Mouse (Mus musculus): ENCODE measurements around the gene Rptn. TPM values are rescaled to one million over a fixed set of nuclear protein-coding genes. Genes with fewer than 3 reads are reported as not detected.

The Rptn gene
- polyA plus RNA-seq (2014; fragmentation: Illumina TruSeq; extraction: RNeasy Lipid Tissue Mini Kit (QIAGEN cat#74804); ENCODE audit: low read depth, low replicate concordance) = not detected

GRCm38 (mm10) chr3:93393366-93393765 lies at the start of gene Rptn:
TSS of gene Rptn (plus strand) at chr3:93393699.

GRCm38 (mm10) chr3:93442030-93442429 lies 48.5 kb downstream of the Rptn start, which contains the start of gene Tchh:
TSS of gene Tchh (plus strand) at chr3:93442330.

Other genes with a start within 250 kb of the Rptn start
- not detected for gene Crnn, start 248.9 kb upstream of the Rptn start, polyA plus RNA-seq (2014; fragmentation: Illumina TruSeq; extraction: RNeasy Lipid Tissue Mini Kit (QIAGEN cat#74804); ENCODE audit: low read depth, low replicate concordance)
- gene Flg2, start 196.4 kb upstream of the Rptn start, polyA plus RNA-seq (2014; fragmentation: Illumina TruSeq; extraction: RNeasy Lipid Tissue Mini Kit (QIAGEN cat#74804); ENCODE audit: low read depth, low replicate concordance) = not detected
- not detected for gene Flg, start 120.2 kb upstream of the Rptn start, polyA plus RNA-seq (2014; fragmentation: Illumina TruSeq; extraction: RNeasy Lipid Tissue Mini Kit (QIAGEN cat#74804); ENCODE audit: low read depth, low replicate concordance)
- gene Hrnr, start 74.0 kb upstream of the Rptn start, polyA plus RNA-seq (2014; fragmentation: Illumina TruSeq; extraction: RNeasy Lipid Tissue Mini Kit (QIAGEN cat#74804); ENCODE audit: low read depth, low replicate concordance) = not detected
- 0.58 TPM for gene Tchh, start 48.6 kb downstream of the Rptn start, polyA plus RNA-seq (2014; fragmentation: Illumina TruSeq; extraction: RNeasy Lipid Tissue Mini Kit (QIAGEN cat#74804); ENCODE audit: low read depth, low replicate concordance)
- 0.82 TPM for gene Tchhl1, start 75.1 kb downstream of the Rptn start, polyA plus RNA-seq (2014; fragmentation: Illumina TruSeq; extraction: RNeasy Lipid Tissue Mini Kit (QIAGEN cat#74804); ENCODE audit: low read depth, low replicate concordance)
- gene S100a11, start 126.8 kb downstream of the Rptn start, polyA plus RNA-seq (2014; fragmentation: Illumina TruSeq; extraction: RNeasy Lipid Tissue Mini Kit (QIAGEN cat#74804); ENCODE audit: low read depth, low replicate concordance) = 253 TPM
- 90.7 TPM for gene S100a10, start 161.4 kb downstream of the Rptn start, polyA plus RNA-seq (2014; fragmentation: Illumina TruSeq; extraction: RNeasy Lipid Tissue Mini Kit (QIAGEN cat#74804); ENCODE audit: low read depth, low replicate concordance)

Data from adrenal gland, adult 10 weeks (tissue).